Mouse (Mus musculus) stomach, embryonic 15.5 days (tissue): ENCODE data around the gene Ppm1k. TPM values are rescaled to one million over a fixed set of nuclear protein-coding genes. Genes with fewer than 3 reads are reported as not detected.

Experiments
- ATAC-seq: fragments of 200-750 bp; cut with Nextera tagmentation; 2 replicates; pipeline ENCODE4 v1.8.0; 2017; ENCODE audit warnings: low read depth, moderate number of reproducible peaks, moderate TSS enrichment; ENCODE audit not compliant: insufficient read depth, low FRiP score
- H3K27ac ChIP-seq: fragments of 300-500 bp; sonication (generic); 2 replicates; pipeline ENCODE4 v1.5.1; 2015; ENCODE audit warnings: mild to moderate bottlenecking, inconsistent platforms
- H3K27me3 ChIP-seq: fragments of 300-500 bp; sonication (generic); replicated peaks from 2 replicates; pipeline ENCODE4 v1.6.1; 2015; ENCODE audit warnings: inconsistent platforms
- H3K36me3 ChIP-seq: fragments of 300-500 bp; sonication (generic); 2 replicates; pipeline ENCODE4 v1.6.1; 2015; ENCODE audit warnings: inconsistent platforms
- H3K4me1 ChIP-seq: fragments of 300-500 bp; sonication (generic); 2 replicates; pipeline ENCODE4 v1.6.1; 2015; ENCODE audit warnings: inconsistent platforms
- H3K4me2 ChIP-seq: fragments of 300-500 bp; sonication (generic); 2 replicates; pipeline ENCODE4 v1.6.1; 2015; ENCODE audit warnings: mild to moderate bottlenecking, inconsistent platforms
- H3K4me3 ChIP-seq: fragments of 300-500 bp; sonication (generic); replicated peaks from 2 replicates; pipeline ENCODE4 v1.5.1; 2015; ENCODE audit warnings: inconsistent platforms
- H3K9ac ChIP-seq: fragments of 300-500 bp; sonication (generic); 2 replicates; pipeline ENCODE4 v1.6.1; 2015; ENCODE audit warnings: inconsistent platforms
- H3K9me3 ChIP-seq: fragments of 300-500 bp; sonication (generic); 2 replicates; pipeline ENCODE4 v1.6.1; 2016; ENCODE audit warnings: inconsistent platforms
- WGBS: fragments of 180-500 bp; shearing (Covaris S2); methylation state at CpG from one replicate; pipeline ENCODE4 v1.1.7; 2015; 5-methylcytosine and 5-hydroxymethylcytosine counted together
- polyA plus RNA-seq: library from polyadenylated mRNA; unstranded; fragments of >200 nt; fragmentation: Nextera tagmentation; extraction: Ambion mirVana; gene quantifications from 2 replicates; pipeline ENCODE4 v1.2.1, GENCODE M21; 2015

Ppm1k gene
- 4.5 and 4.9 TPM in 2 replicates for polyA plus RNA-seq

- Histone ChIP-seq H3K4me3 (peak within 1 kb of the TSS; percentile 59), H3K9ac (peak within 1 kb of the TSS; percentile 42), H3K36me3 (no peaks in the 10 kb centered on the region), H3K27ac (peak within 1 kb of the TSS; percentile 89), H3K4me1 (no peaks in the 10 kb centered on the region; the same call in 1 of the 2 replicates), H3K9me3 (no peaks in the 10 kb centered on the region), H3K4me2 (peak within 1 kb of the TSS; percentile 76), H3K27me3 (no peaks in the 10 kb centered on the region)
- peak; percentile 98 for ATAC-seq
- WGBS, result under 1% methylated on average over 24 of the region's 24 CpGs
Observed at GRCm38 (mm10) chr6:57535386-57535936, at the start of gene Ppm1k. Gene Ppm1k (minus strand): TSS chr6:57535468.

DNA sequence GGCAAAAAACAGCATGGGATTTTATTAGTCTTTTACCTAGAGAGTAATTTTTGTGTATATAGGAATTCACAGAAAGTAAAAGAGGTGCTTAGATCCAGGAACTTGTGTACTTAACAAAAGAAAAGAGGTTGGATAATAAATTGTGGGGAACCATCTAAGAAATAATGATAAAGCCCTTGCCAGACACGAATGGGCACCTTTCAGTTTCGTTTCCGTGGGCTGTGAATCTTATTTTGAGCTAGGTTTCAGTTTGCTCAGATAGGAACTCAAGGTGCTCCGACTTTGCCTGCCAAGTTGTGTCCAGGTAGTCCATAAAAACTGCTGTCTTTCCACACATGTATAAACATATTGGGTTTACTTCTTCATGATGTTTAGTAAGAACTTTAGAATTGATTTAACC, 47.1 kb upstream of the Ppm1k start:
- Histone ChIP-seq H3K4me2 (no peak overlapping the region), H3K27me3 (no peaks in the 10 kb centered on the region), H3K9me3 (no peaks in the 10 kb centered on the region), H3K27ac (no peak overlapping the region), H3K9ac (no peak overlapping the region), H3K4me3 (no peak overlapping the region), H3K36me3 (no peaks in the 10 kb centered on the region), H3K4me1 (no peaks in the 10 kb centered on the region)
- WGBS, result 69% methylated on average over 4 of the region's 4 CpGs
- no peak for ATAC-seq

DNA sequence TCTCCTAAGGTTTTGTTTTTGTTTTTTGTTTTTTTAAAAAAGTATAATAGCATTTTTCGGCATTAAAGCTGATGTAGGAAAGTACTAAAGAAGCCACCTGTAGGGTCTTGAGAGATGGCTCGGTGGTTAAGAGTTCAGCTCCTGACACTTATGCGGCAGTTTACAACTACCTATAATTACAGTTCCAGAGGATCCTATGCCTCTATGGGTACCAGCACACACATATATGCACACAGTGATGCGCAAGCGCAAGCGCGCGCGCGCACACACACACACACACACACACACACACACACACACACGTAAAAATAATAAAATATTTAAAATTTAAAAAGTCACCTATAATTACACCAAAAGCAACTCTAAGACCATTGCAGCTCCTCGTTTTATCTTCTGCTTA, 46.3 kb upstream of the Ppm1k start:
- no peaks in the 10 kb centered on the region for H3K36me3 ChIP-seq
- no peak overlapping the region for H3K9ac ChIP-seq
- no peaks in the 10 kb centered on the region for H3K9me3 ChIP-seq
- no peaks in the 10 kb centered on the region for H3K4me1 ChIP-seq
- H3K4me2 ChIP-seq, result peak overlapping the region; percentile 83
- H3K27ac ChIP-seq, result peak overlapping the region; percentile 85; the same call in 1 of the 2 replicates
- ATAC-seq, result no peak
- 84% methylated on average over 12 of the region's 12 CpGs for WGBS
- no peaks in the 10 kb centered on the region for H3K27me3 ChIP-seq
- H3K4me3 ChIP-seq, result peak overlapping the region; percentile 62

DNA sequence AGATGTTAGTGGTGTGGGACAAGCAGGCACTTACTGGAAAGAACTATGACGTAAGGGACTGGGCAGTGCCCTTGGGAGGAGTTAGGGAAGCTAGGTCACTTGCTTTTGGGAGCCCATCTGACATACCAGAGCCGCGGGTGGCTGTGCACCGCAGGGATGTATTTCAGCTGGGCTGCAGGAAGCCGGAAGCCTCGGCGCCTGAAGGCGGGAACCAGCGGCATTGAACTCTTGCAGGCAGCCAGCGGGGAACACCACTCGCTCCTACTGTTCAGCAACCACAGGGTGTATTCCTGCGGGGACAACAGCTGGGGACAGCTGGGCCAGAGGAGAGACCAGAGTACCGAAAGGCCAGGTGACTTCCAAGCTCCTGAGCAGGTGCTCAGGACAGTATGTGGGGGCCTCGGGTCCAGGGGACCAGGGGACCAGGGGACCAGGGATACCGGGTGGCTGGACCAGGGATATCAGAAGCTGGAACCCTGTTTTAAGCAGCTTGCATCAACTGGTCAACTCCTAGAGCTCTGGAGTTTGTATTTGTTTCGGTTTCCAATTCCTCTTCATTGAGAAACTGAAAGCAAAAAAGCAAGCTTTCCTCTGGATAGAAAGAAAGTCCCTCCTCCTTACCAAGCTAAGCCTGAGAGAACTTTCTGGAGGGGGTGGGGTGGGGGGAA, 45.7 kb upstream of the Ppm1k start, which contains the start of gene Herc6:
TSS of gene Herc6 (plus strand) at position 120 of the 668 bp plus-strand sequence.
- Histone ChIP-seq H3K27ac (peak within 1 kb of the TSS; percentile 85), H3K9ac (peak within 1 kb of the TSS; percentile 61), H3K27me3 (no peaks in the 10 kb centered on the region), H3K4me3 (peak within 1 kb of the TSS; percentile 62), H3K9me3 (no peaks in the 10 kb centered on the region), H3K36me3 (no peaks in the 10 kb centered on the region), H3K4me1 (no peaks in the 10 kb centered on the region), H3K4me2 (peak within 1 kb of the TSS; percentile 83)
- peak; percentile 87 for ATAC-seq
- WGBS, result under 1% methylated on average over 16 of the region's 16 CpGs

DNA sequence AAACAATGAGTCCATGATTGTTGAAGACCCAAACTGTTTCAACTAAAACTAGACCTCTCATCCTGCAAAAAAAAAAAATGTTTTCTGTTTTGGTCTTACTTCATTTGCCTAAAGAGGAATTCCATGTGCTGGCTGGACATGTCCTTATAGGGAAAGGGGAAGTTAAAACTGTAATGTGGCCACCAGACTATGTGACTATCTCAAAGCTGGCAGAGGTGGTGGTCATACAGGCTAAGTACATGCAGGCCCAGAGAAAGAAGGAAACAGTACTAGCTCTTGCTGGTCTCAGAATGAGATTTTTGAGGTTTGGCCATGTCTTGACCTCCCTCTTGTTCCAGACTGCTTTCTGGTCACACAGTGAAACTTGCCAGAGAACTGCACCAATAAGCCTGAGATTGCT, 36.3 kb upstream of the Ppm1k start:
- Histone ChIP-seq H3K4me3 (no peak overlapping the region), H3K4me2 (no peak overlapping the region), H3K27me3 (no peaks in the 10 kb centered on the region), H3K9me3 (no peaks in the 10 kb centered on the region), H3K9ac (no peak overlapping the region), H3K4me1 (no peaks in the 10 kb centered on the region), H3K27ac (no peak overlapping the region), H3K36me3 (no peaks in the 10 kb centered on the region)
- no peak for ATAC-seq

DNA sequence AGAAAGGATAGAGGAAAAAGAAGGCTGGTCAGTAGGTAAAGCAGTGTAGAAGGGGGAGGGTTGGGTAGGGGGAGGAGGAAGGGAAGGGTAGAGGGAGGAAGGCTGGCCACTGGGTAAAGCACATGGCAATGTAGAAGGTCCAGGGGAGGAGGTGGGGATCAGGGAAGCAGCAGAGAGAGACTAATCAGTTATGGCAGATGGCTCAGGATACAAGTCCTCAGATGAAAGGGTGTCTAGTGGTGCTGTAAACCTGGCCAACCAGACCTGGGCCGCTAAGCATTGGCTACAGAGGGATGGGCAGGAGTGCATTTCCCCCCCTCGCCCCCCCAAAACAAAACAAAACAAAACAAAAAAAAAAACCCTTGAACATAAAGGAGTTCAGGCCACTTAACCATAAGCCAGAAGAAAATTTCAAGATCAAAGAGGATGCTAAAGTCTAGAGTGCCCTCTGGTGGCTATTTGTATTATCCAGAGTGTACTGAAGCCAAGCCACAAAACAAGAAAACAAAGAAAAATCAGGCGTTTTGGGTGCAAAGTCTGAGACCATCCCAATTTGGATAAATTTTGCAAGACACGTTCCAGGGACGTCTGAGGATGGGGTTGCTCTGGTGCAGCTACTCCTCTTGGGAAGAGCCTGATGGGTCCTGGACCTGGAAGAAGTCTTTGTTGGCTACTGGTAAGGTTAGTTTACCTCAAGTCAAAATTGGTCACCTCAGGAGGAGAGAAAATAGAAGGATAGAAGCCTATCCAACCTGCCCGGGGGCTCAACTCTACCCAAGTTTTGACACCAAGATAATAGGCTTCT, 35.1 kb upstream of the Ppm1k start:
- H3K4me1 ChIP-seq, result no peaks in the 10 kb centered on the region
- ATAC-seq, result no peak

DNA sequence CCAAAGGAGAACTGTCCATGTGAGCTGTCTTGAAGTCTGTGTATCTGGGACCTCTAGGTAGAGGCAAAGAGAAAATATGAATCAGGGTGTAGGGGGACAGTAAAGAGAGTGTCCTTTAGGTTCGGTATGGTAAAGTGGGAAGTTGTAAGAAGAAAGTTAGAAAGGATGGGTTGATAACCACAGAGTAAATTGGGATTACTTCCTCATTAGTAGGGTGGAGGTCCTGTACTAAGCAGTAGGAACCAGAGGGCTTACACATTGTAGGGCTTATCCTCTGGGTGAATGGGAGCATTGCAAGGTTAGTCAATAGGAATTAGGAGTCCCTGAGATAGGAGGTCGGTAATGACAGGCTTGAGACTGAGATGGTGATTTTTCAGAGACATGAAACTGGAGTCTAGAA, 32.4 kb upstream of the Ppm1k start:
- WGBS, result 78% methylated on average over 2 of the region's 2 CpGs
- ATAC-seq, result no peak
- H3K4me1 ChIP-seq, result no peaks in the 10 kb centered on the region
- H3K9ac ChIP-seq, result no peak overlapping the region
- no peaks in the 10 kb centered on the region for H3K36me3 ChIP-seq
- no peaks in the 10 kb centered on the region for H3K9me3 ChIP-seq
- no peak overlapping the region for H3K4me2 ChIP-seq
- no peak overlapping the region for H3K27ac ChIP-seq
- H3K27me3 ChIP-seq, result no peaks in the 10 kb centered on the region
- H3K4me3 ChIP-seq, result no peak overlapping the region

More for the DNA sequence above, 35.1 kb upstream of the Ppm1k start:
- H3K9me3 ChIP-seq, result no peaks in the 10 kb centered on the region
- H3K4me3 ChIP-seq, result no peak overlapping the region
- no peak overlapping the region for H3K4me2 ChIP-seq
- H3K9ac ChIP-seq, result no peak overlapping the region
- H3K27me3 ChIP-seq, result no peaks in the 10 kb centered on the region
- H3K36me3 ChIP-seq, result no peaks in the 10 kb centered on the region
- H3K27ac ChIP-seq, result no peak overlapping the region
- 15% methylated on average over 6 of the region's 6 CpGs for whole genome bisulfite sequencing

- Histone ChIP-seq H3K4me1 (no peaks in the 10 kb centered on the region), H3K9me3 (no peaks in the 10 kb centered on the region), H3K36me3 (no peaks in the 10 kb centered on the region), H3K4me2 (no peak overlapping the region), H3K9ac (no peak overlapping the region), H3K4me3 (no peak overlapping the region), H3K27ac (no peak overlapping the region), H3K27me3 (no peaks in the 10 kb centered on the region)
- no peak for ATAC-seq
- 87% methylated on average over 7 of the region's 7 CpGs for WGBS
Observed at GRCm38 (mm10) chr6:57565452-57565851, 30.2 kb upstream of the Ppm1k start.

- 86% methylated on average over 1 of the region's 1 CpGs for WGBS
- ATAC-seq, result no peak
Observed at GRCm38 (mm10) chr6:57563454-57563853, 28.2 kb upstream of the Ppm1k start.

GRCm38 (mm10) chr6:57557796-57558317, 22.6 kb upstream of the Ppm1k start:
- Histone ChIP-seq H3K27ac (no peak overlapping the region), H3K36me3 (no peaks in the 10 kb centered on the region), H3K4me1 (no peaks in the 10 kb centered on the region), H3K4me2 (no peak overlapping the region), H3K4me3 (no peak overlapping the region), H3K9ac (no peak overlapping the region), H3K27me3 (no peaks in the 10 kb centered on the region), H3K9me3 (no peaks in the 10 kb centered on the region)
- ATAC-seq, result no peak
- WGBS, result 51% methylated on average over 4 of the region's 4 CpGs

More at GRCm38 (mm10) chr6:57563454-57563853, 28.2 kb upstream of the Ppm1k start:
- Histone ChIP-seq H3K4me3 (no peak overlapping the region), H3K4me2 (no peak overlapping the region), H3K36me3 (no peaks in the 10 kb centered on the region), H3K27ac (no peak overlapping the region), H3K27me3 (no peaks in the 10 kb centered on the region), H3K9me3 (no peaks in the 10 kb centered on the region), H3K9ac (no peak overlapping the region), H3K4me1 (no peaks in the 10 kb centered on the region)

GRCm38 (mm10) chr6:57551211-57551796, 16.0 kb upstream of the Ppm1k start:
- 33% methylated on average over 3 of the region's 3 CpGs for WGBS
- Histone ChIP-seq H3K4me2 (no peak overlapping the region), H3K27ac (no peak overlapping the region), H3K4me1 (no peaks in the 10 kb centered on the region), H3K4me3 (no peak overlapping the region), H3K36me3 (no peaks in the 10 kb centered on the region), H3K9ac (no peak overlapping the region), H3K27me3 (no peaks in the 10 kb centered on the region), H3K9me3 (no peaks in the 10 kb centered on the region)
- no peak for ATAC-seq
